Mouse (Mus musculus) cerebellum, adult 2 months (tissue): ENCODE data around the gene Nemf.

ENCODE experiments used
- CTCF ChIP-seq: fragments of 200-500 bp; IDR thresholded peaks from 2 replicates; pipeline ENCODE4 v1.5.1; 2011; ENCODE audit warnings: low read depth, mild to moderate bottlenecking, control low read depth, low read length, moderate library complexity, borderline replicate concordance; ENCODE audit not compliant: insufficient read depth
- POLR2A ChIP-seq: fragments of 200-500 bp; IDR thresholded peaks from 2 replicates; pipeline ENCODE4 v1.6.1; 2011; ENCODE audit warnings: low read length, control low read depth, borderline replicate concordance; ENCODE audit not compliant: insufficient read depth

GRCm38 (mm10) chr12:69376132-69376531 lies 19.2 kb upstream of the Nemf start:
- TF ChIP-seq POLR2A (no peak), CTCF (no peak)
